Mouse (Mus musculus): Measurements from ENCODE around the gene 2310011J03Rik. TPM values are rescaled to one million over a fixed set of nuclear protein-coding genes. Genes with fewer than 3 reads are reported as not detected.
"Not testable (repeated sequence)": the region's sequence is repeated elsewhere in the genome, so short reads cannot be mapped to it uniquely, and the experiment has no call there.

Gene 2310011J03Rik
- polyA plus RNA-seq, 1 experiment from 2014 or later = 27.9 TPM

DNA sequence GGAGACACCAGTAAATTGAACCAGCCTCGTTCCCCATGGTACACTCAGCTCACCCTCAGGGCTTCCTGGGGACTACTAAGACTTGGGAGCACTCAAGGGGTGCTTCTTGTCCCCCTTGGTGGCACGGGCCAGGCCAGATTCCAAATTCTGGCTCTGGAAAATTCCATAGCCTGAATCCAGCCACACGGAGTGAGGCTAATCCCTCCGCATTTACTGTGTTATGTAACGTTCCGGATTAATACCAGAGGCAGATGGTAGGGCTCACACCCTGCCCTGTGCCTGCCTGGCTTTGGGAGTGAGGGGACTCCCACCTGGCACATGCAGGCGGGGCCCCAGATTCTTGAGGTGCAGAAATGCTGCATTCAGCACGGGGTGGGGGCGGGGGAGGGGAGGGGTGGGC lies 35.1 kb upstream of the 2310011J03Rik start:
- Histone ChIP-seq H3K4me3 (ENCODE audit: low read depth, low read length) (no peak overlapping the region), H3K27ac (ENCODE audit: low read length) (no peak overlapping the region), H3K9ac (ENCODE audit: low read depth, low read length) (no peak overlapping the region), H3K9me3 (replicated peaks; ENCODE audit: control insufficient read depth, low read length) (no peaks in the 10 kb centered on the region), H3K27me3 (ENCODE audit: control insufficient read depth, insufficient read depth, low read depth, low read length) (peaks cover 79% of the 10 kb centered on the region), H3K36me3 (ENCODE audit: control insufficient read depth, insufficient read depth) (no peaks in the 10 kb centered on the region), H3K4me1 (ENCODE audit: control insufficient read depth, low read depth, low read length) (peaks cover 4% of the 10 kb centered on the region; the same call in 1 of the 2 replicates), H3K4me2 (ENCODE audit: low read depth, low read length) (no peak overlapping the region)
- no peak for ATAC-seq (ENCODE audit: low read depth)
- WGBS (ENCODE audit: insufficient replicate concordance) = 16% methylated on average over 9 of the region's 9 CpGs

DNA sequence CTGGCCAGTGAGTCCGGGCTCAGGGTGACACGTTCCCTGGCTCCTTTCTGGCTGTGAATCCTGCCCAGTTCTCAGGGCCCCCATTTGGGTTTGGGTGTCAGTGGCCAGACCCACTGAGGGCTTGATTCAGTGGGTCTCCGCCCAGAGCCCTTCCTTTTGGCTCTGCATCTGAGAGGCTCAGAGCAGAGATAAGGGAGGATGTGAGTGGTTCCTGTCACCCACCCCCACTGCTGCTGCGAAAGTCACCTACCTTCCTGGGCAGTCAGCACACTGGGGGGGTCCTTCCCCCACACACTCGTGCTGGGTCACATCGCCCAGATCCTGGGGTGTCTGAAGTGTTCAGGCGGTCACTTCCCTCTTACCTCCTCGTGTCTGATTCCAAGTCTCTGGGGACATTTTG lies 32.4 kb upstream of the 2310011J03Rik start:
- no peak overlapping the region for H3K4me2 ChIP-seq (ENCODE audit: low read depth, low read length)
- no peak overlapping the region for H3K9ac ChIP-seq (ENCODE audit: low read depth, low read length)
- no peak for ATAC-seq (ENCODE audit: low read depth)
- H3K27ac ChIP-seq (ENCODE audit: low read length) = no peak overlapping the region
- peaks cover 16% of the 10 kb centered on the region for H3K4me1 ChIP-seq (ENCODE audit: control insufficient read depth, low read depth, low read length)
- H3K4me3 ChIP-seq (ENCODE audit: low read depth, low read length) = no peak overlapping the region
- no peaks in the 10 kb centered on the region for H3K9me3 ChIP-seq (replicated peaks; ENCODE audit: control insufficient read depth, low read length)
- H3K27me3 ChIP-seq (ENCODE audit: control insufficient read depth, insufficient read depth, low read depth, low read length) = peaks cover 86% of the 10 kb centered on the region
- H3K36me3 ChIP-seq (ENCODE audit: control insufficient read depth, insufficient read depth) = no peaks in the 10 kb centered on the region
- WGBS (ENCODE audit: insufficient replicate concordance) = 20% methylated on average over 8 of the region's 8 CpGs

DNA sequence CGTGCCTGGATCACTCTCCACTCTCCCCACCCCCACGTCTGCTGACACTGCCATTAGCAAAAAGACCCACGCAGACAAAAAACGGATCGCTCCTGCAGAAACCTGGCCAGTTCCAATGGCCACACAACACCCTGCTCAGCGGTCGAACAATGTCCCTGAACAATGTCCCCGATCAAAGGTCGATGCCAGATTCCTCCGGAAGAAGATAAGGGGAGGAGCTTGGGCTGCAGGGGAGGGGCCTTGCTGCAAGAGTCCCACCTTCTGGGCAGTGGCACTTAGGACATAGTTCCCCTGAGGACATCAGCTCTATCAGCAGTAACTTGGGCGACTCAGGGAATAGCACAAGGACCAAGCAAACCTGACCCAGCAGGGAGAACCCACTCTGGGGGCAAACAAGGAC lies 31.6 kb upstream of the 2310011J03Rik start:
- Histone ChIP-seq H3K27me3 (ENCODE audit: control insufficient read depth, insufficient read depth, low read depth, low read length) (peaks cover 85% of the 10 kb centered on the region), H3K4me2 (ENCODE audit: low read depth, low read length) (no peak overlapping the region), H3K9me3 (replicated peaks; ENCODE audit: control insufficient read depth, low read length) (no peaks in the 10 kb centered on the region), H3K27ac (ENCODE audit: low read length) (no peak overlapping the region), H3K4me1 (ENCODE audit: control insufficient read depth, low read depth, low read length) (peaks cover 21% of the 10 kb centered on the region), H3K4me3 (ENCODE audit: low read depth, low read length) (no peak overlapping the region), H3K36me3 (ENCODE audit: control insufficient read depth, insufficient read depth) (no peaks in the 10 kb centered on the region), H3K9ac (ENCODE audit: low read depth, low read length) (no peak overlapping the region)
- 15% methylated on average over 11 of the region's 11 CpGs for WGBS (ENCODE audit: insufficient replicate concordance)
- no peak for ATAC-seq (ENCODE audit: low read depth)

DNA sequence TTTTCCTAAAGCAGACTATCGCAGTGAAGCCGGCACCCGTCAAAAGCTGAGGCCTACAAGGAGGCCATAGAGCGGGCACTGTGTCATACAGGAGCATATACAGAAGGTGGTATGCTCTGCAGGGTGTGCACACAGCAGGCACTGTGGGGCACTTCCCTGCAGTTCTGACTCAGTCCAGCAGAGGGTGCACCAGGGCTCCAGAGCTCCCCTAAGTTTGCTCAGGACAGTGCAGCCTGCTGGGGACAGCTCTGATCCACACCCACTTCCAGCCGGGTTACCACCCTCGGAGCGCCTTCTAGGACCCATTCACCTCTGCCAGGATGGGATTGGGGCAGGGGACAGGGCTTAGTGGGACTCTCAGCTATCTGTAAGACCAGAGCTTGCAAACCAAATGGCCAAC lies 30.0 kb upstream of the 2310011J03Rik start:
- no peaks in the 10 kb centered on the region for H3K9me3 ChIP-seq (replicated peaks; ENCODE audit: control insufficient read depth, low read length)
- H3K4me2 ChIP-seq (ENCODE audit: low read depth, low read length) = no peak overlapping the region
- 1% methylated on average over 7 of the region's 7 CpGs for WGBS (ENCODE audit: insufficient replicate concordance)
- peak; percentile 66 for ATAC-seq (ENCODE audit: low read depth)
- H3K27ac ChIP-seq (ENCODE audit: low read length) = no peak overlapping the region
- no peak overlapping the region for H3K4me3 ChIP-seq (ENCODE audit: low read depth, low read length)
- peaks cover 69% of the 10 kb centered on the region for H3K27me3 ChIP-seq (ENCODE audit: control insufficient read depth, insufficient read depth, low read depth, low read length)
- H3K36me3 ChIP-seq (ENCODE audit: control insufficient read depth, insufficient read depth) = no peaks in the 10 kb centered on the region
- H3K9ac ChIP-seq (ENCODE audit: low read depth, low read length) = no peak overlapping the region
- peaks cover 23% of the 10 kb centered on the region for H3K4me1 ChIP-seq (ENCODE audit: control insufficient read depth, low read depth, low read length)

DNA sequence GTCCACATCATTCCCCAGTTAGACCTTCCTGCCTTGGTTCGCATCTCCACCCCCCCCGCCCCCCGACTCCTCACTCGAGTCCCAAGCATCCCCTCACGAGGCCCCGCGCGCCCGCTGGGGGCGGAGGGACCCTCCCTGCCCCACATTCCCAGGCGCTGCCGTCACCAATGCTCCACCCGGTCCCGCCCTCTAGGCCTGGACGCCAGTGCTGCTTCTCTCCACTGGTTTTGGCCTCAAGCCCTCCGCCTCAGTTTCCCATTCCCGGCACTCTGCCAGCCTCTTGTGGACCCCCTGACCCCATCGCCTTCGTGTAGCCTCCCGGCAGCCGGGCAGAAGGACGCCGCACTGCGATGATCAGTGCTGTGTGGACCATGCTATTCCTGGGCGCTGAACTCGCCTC lies 28.6 kb upstream of the 2310011J03Rik start:
- Histone ChIP-seq H3K9me3 (replicated peaks; ENCODE audit: control insufficient read depth, low read length) (no peaks in the 10 kb centered on the region), H3K36me3 (ENCODE audit: control insufficient read depth, insufficient read depth) (no peaks in the 10 kb centered on the region), H3K27me3 (ENCODE audit: control insufficient read depth, insufficient read depth, low read depth, low read length) (peaks cover 57% of the 10 kb centered on the region), H3K4me3 (ENCODE audit: low read depth, low read length) (no peak overlapping the region), H3K4me1 (ENCODE audit: control insufficient read depth, low read depth, low read length) (peaks cover 36% of the 10 kb centered on the region), H3K9ac (ENCODE audit: low read depth, low read length) (no peak overlapping the region), H3K27ac (ENCODE audit: low read length) (no peak overlapping the region), H3K4me2 (ENCODE audit: low read depth, low read length) (no peak overlapping the region)
- no peak for ATAC-seq (ENCODE audit: low read depth)
- WGBS (ENCODE audit: insufficient replicate concordance) = 19% methylated on average over 26 of the region's 26 CpGs

DNA sequence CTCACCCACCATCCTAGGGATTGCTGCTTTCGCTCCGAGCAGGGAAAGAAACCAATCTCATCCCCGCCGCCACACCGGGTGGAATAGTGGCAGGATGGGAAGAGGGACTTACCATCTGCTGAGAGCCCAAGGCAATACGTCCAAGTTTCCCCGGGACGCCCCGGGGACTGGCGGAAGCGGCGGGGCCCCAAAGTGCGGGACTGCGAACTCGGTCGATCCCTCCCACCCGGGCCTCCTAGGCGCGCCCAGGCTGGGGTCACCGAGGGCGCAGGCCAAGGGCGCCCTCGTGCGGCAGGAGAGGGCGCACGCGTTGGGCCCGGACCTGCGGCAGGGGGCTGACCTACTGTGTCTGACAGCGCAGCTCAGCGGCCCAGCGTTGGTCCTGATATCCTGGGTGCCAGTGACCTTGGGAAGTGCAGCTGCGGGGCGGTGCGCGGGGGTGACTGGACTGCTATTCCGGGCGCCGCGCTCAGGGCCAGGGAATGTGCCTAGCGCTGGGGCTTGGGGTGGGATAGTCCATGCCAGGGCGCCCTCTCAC lies 28.0 kb upstream of the 2310011J03Rik start, which contains the start of gene Adamtsl5:
TSS of gene Adamtsl5 (minus strand) at position 169 of the 538 bp plus-strand sequence.
- Histone ChIP-seq H3K4me3 (ENCODE audit: low read depth, low read length) (peak within 1 kb of the TSS; percentile 57), H3K9ac (ENCODE audit: low read depth, low read length) (peak within 1 kb of the TSS; percentile 52), H3K9me3 (replicated peaks; ENCODE audit: control insufficient read depth, low read length) (no peaks in the 10 kb centered on the region), H3K4me1 (ENCODE audit: control insufficient read depth, low read depth, low read length) (peaks cover 42% of the 10 kb centered on the region), H3K36me3 (ENCODE audit: control insufficient read depth, insufficient read depth) (no peaks in the 10 kb centered on the region), H3K27ac (ENCODE audit: low read length) (no peak within 1 kb of the TSS), H3K27me3 (ENCODE audit: control insufficient read depth, insufficient read depth, low read depth, low read length) (peaks cover 53% of the 10 kb centered on the region), H3K4me2 (ENCODE audit: low read depth, low read length) (peak within 1 kb of the TSS; percentile 83)
- 2% methylated on average over 42 of the region's 42 CpGs for WGBS (ENCODE audit: insufficient replicate concordance)
- ATAC-seq (ENCODE audit: low read depth) = peak; percentile 25

DNA sequence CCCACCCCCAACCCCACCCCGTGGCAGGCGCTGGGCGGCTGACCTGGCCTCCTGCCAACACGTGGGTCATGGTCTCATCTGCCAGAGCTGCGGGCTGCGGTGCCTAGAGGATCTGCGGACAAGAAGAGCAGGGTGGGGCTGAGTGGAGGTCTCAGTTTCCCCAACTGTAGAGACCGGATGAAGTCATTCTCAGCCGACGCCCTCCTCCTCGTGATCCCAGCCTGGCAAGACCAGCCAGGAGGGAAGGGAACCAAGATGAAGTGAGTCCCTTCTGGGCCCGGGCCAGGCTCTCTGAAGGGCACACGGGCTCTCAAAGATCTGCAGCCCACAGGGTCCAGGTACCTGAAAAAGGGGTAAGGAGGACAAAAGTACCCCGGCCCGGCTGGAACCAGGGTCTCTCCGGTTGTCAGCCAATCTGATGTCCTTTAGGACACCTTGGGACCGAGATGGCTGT lies 27.2 kb upstream of the 2310011J03Rik start:
- Histone ChIP-seq H3K4me3 (ENCODE audit: low read depth, low read length) (peak overlapping the region; percentile 57), H3K27me3 (ENCODE audit: control insufficient read depth, insufficient read depth, low read depth, low read length) (peaks cover 54% of the 10 kb centered on the region), H3K4me1 (ENCODE audit: control insufficient read depth, low read depth, low read length) (peaks cover 50% of the 10 kb centered on the region), H3K9ac (ENCODE audit: low read depth, low read length) (peak overlapping the region; percentile 52), H3K9me3 (replicated peaks; ENCODE audit: control insufficient read depth, low read length) (no peaks in the 10 kb centered on the region), H3K36me3 (ENCODE audit: control insufficient read depth, insufficient read depth) (no peaks in the 10 kb centered on the region), H3K4me2 (ENCODE audit: low read depth, low read length) (peak overlapping the region; percentile 83), H3K27ac (ENCODE audit: low read length) (no peak overlapping the region)
- no peak for ATAC-seq (ENCODE audit: low read depth)
- 10% methylated on average over 17 of the region's 17 CpGs for WGBS (ENCODE audit: insufficient replicate concordance)

DNA sequence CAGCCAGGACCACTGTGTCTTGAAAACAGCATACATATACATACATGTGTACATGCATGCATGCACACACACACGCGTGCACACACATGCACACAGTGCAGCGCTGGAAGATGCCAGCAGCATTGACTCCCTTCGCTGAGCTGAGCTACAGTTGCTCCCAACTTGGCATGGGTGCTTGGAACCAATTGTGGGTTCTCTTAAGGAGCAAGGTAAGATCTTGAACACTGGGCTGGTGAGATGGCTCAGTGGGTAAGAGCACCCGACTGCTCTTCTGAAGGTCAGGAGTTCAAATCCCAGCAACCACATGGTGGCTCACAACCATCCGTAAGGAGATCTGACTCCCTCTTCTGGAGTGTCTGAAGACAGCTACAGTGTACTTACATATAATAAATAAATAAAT lies 25.6 kb upstream of the 2310011J03Rik start:
- peaks cover 59% of the 10 kb centered on the region for H3K27me3 ChIP-seq (ENCODE audit: control insufficient read depth, insufficient read depth, low read depth, low read length)
- not testable (repeated sequence) for H3K4me3 ChIP-seq (ENCODE audit: low read depth, low read length); ATAC-seq (ENCODE audit: low read depth); H3K36me3 ChIP-seq (ENCODE audit: control insufficient read depth, insufficient read depth); H3K27ac ChIP-seq (ENCODE audit: low read length); H3K9me3 ChIP-seq (replicated peaks; ENCODE audit: control insufficient read depth, low read length); H3K9ac ChIP-seq (ENCODE audit: low read depth, low read length)
- peak overlapping the region; percentile 71; the same call in 1 of the 2 replicates for H3K4me2 ChIP-seq (ENCODE audit: low read depth, low read length)
- WGBS (ENCODE audit: insufficient replicate concordance) = 81% methylated on average over 5 of the region's 6 CpGs
- H3K4me1 ChIP-seq (ENCODE audit: control insufficient read depth, low read depth, low read length) = peaks cover 66% of the 10 kb centered on the region

DNA sequence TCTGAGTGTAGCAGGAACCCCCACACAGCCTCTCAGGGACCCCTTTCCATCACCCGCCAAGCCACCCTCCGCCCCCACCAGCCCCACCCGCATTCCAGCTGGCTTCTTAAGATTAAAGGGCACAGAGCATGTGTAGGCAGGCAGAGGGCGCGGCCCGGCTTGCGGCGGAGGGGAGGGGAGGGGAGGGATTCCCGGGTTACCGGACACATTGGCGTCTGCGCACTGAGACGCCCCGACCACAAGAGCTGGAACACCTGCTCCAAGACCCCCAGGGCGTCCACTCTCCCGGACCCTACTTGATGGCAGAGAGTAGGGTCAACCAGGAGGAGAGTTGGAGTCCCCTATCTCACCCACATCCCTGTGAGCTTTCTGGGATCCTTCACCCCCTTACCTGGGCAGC lies 24.8 kb upstream of the 2310011J03Rik start:
- peaks cover 61% of the 10 kb centered on the region for H3K27me3 ChIP-seq (ENCODE audit: control insufficient read depth, insufficient read depth, low read depth, low read length)
- peak; percentile 39 for ATAC-seq (ENCODE audit: low read depth)
- H3K4me1 ChIP-seq (ENCODE audit: control insufficient read depth, low read depth, low read length) = peaks cover 73% of the 10 kb centered on the region
- H3K4me2 ChIP-seq (ENCODE audit: low read depth, low read length) = peak overlapping the region; percentile 71
- H3K27ac ChIP-seq (ENCODE audit: low read length) = peak overlapping the region; percentile 95
- 2% methylated on average over 15 of the region's 16 CpGs for WGBS (ENCODE audit: insufficient replicate concordance)
- peak overlapping the region; percentile 62 for H3K9ac ChIP-seq (ENCODE audit: low read depth, low read length)
- H3K36me3 ChIP-seq (ENCODE audit: control insufficient read depth, insufficient read depth) = no peaks in the 10 kb centered on the region
- no peaks in the 10 kb centered on the region for H3K9me3 ChIP-seq (replicated peaks; ENCODE audit: control insufficient read depth, low read length)
- peak overlapping the region; percentile 50 for H3K4me3 ChIP-seq (ENCODE audit: low read depth, low read length)

Data from liver, embryonic 16.5 days (tissue).